ENCODE assay signal across 8 mouse cellular contexts in genomic region chr9:57520375-57521055, GRCm38 (mm10). TPM values are rescaled to one million over a fixed set of nuclear protein-coding genes. Genes with fewer than 3 reads are reported as not detected.
DNase-seq lines count a peak whose midpoint lies in the region; ATAC-seq lines count a peak whose summit lies in the region.

No protein-coding gene starts in this region.

- peaks cover 11% of the 10 kb centered on the region for H3K4me1 ChIP-seq in lung, embryonic 16.5 days (replicated peaks; ENCODE audit: control insufficient read depth, insufficient read depth, low read length)
- no peaks in the 10 kb centered on the region for H3K4me1 ChIP-seq in embryonic facial prominence, embryonic 11.5 days (ENCODE audit: control insufficient read depth, insufficient read depth, low read length)
- H3K4me1 ChIP-seq in neural tube, embryonic 15.5 days = peaks cover 39% of the 10 kb centered on the region

- whole genome bisulfite sequencing in lung, embryonic 16.5 days = 19% methylated on average over 16 of the region's 16 CpGs
- 27% methylated on average over 16 of the region's 16 CpGs for WGBS in embryonic facial prominence, embryonic 11.5 days
- WGBS in neural tube, embryonic 15.5 days = 25% methylated on average over 16 of the region's 16 CpGs

- no peaks in the 10 kb centered on the region for H3K9me3 ChIP-seq in lung, embryonic 16.5 days (ENCODE audit: control insufficient read depth, low read length)
- H3K9me3 ChIP-seq in embryonic facial prominence, embryonic 11.5 days (replicated peaks; ENCODE audit: control insufficient read depth, low read length) = no peaks in the 10 kb centered on the region
- no peaks in the 10 kb centered on the region for H3K9me3 ChIP-seq in neural tube, embryonic 15.5 days (replicated peaks)

- H3K27me3 ChIP-seq in lung, embryonic 16.5 days (ENCODE audit: control insufficient read depth, insufficient read depth, low read depth, low read length) = no peaks in the 10 kb centered on the region
- no peaks in the 10 kb centered on the region for H3K27me3 ChIP-seq in embryonic facial prominence, embryonic 11.5 days (ENCODE audit: control insufficient read depth, insufficient read depth, low read length)
- no peaks in the 10 kb centered on the region for H3K27me3 ChIP-seq in neural tube, embryonic 15.5 days (replicated peaks)

- ATAC-seq in lung, embryonic 16.5 days (ENCODE audit: low read depth) = peak; percentile 70
- ATAC-seq in embryonic facial prominence, embryonic 11.5 days (replicated peaks; ENCODE audit: insufficient number of reproducible peaks, low FRiP score, low TSS enrichment, low read depth) = no peak
- peak; percentile 49 for ATAC-seq in neural tube, embryonic 15.5 days (ENCODE audit: low FRiP score)

- H3K36me3 ChIP-seq in lung, embryonic 16.5 days (ENCODE audit: control insufficient read depth, insufficient read depth, low read length) = no peaks in the 10 kb centered on the region
- no peaks in the 10 kb centered on the region for H3K36me3 ChIP-seq in embryonic facial prominence, embryonic 11.5 days (replicated peaks; ENCODE audit: control insufficient read depth, insufficient read depth, low read depth, low read length)
- H3K36me3 ChIP-seq in neural tube, embryonic 15.5 days = no peaks in the 10 kb centered on the region

- H3K27ac ChIP-seq in lung, embryonic 16.5 days (ENCODE audit: low read length) = peak overlapping the region; percentile 61
- H3K27ac ChIP-seq in embryonic facial prominence, embryonic 11.5 days (replicated peaks; ENCODE audit: low read depth, low read length) = no peak overlapping the region
- peak overlapping the region; percentile 94 for H3K27ac ChIP-seq in neural tube, embryonic 15.5 days (replicated peaks)

- H3K4me3 ChIP-seq in lung, embryonic 16.5 days (ENCODE audit: low read length) = peak overlapping the region; percentile 93
- H3K4me3 ChIP-seq in embryonic facial prominence, embryonic 11.5 days (ENCODE audit: low read depth, low read length) = peak overlapping the region; percentile 97
- peak overlapping the region; percentile 95 for H3K4me3 ChIP-seq in neural tube, embryonic 15.5 days (replicated peaks)

- H3K9ac ChIP-seq in lung, embryonic 16.5 days (ENCODE audit: low read length) = peak overlapping the region; percentile 69
- H3K9ac ChIP-seq in embryonic facial prominence, embryonic 11.5 days (replicated peaks; ENCODE audit: low read length) = peak overlapping the region; percentile 94
- peak overlapping the region; percentile 62 for H3K9ac ChIP-seq in neural tube, embryonic 15.5 days (replicated peaks)

- DNase-seq in lung, adult 18-20 months = no peak
- no peak for DNase-seq in embryonic facial prominence, embryonic 11.5 days (ENCODE audit: low spot score)
- DNase-seq in kidney, adult 9 months = peak; percentile 77
- DNase-seq in cerebellum, postnatal 4 days (ENCODE audit: low spot score in 2 of 2) = no peak
- DNase-seq in retina, embryonic 14.5 days (ENCODE audit: low spot score) = no peak
- DNase-seq in urinary bladder, postnatal 10 days (ENCODE audit: low spot score) = no peak

- peak overlapping the region; percentile 73 for H3K4me2 ChIP-seq in lung, embryonic 16.5 days (ENCODE audit: low read depth, low read length)
- peak overlapping the region; percentile 27 for H3K4me2 ChIP-seq in embryonic facial prominence, embryonic 11.5 days (ENCODE audit: low read depth, low read length)
- H3K4me2 ChIP-seq in neural tube, embryonic 15.5 days = peak overlapping the region; percentile 75

RNA-seq across cellular contexts. Expression of gene Cox5a, which starts 0.6 kb away (rescaled TPM):
- 448 and 496 TPM in 2 replicates for polyA plus RNA-seq in lung, embryonic 16.5 days (2015; fragmentation: Nextera tagmentation; extraction: Ambion mirVana)
- polyA plus RNA-seq in embryonic facial prominence, embryonic 11.5 days (2014; fragmentation: Nextera tagmentation; extraction: Ambion mirVana) = 585 and 615 TPM in 2 replicates
- polyA plus RNA-seq in neural tube, embryonic 15.5 days (2015; fragmentation: Nextera tagmentation; extraction: Ambion mirVana) = 949 and 1,085 TPM in 2 replicates

RNA-seq across cellular contexts. Expression of gene Rpp25, which starts 16.7 kb away (rescaled TPM):
- 2.1 TPM in 2 replicates for polyA plus RNA-seq in lung, embryonic 16.5 days (2015; fragmentation: Nextera tagmentation; extraction: Ambion mirVana)
- polyA plus RNA-seq in embryonic facial prominence, embryonic 11.5 days (2014; fragmentation: Nextera tagmentation; extraction: Ambion mirVana) = 0.91 and 2.1 TPM in 2 replicates
- polyA plus RNA-seq in neural tube, embryonic 15.5 days (2015; fragmentation: Nextera tagmentation; extraction: Ambion mirVana) = 17.4 and 23.5 TPM in 2 replicates

RNA-seq across cellular contexts. Expression of gene Fam219b, which starts 16.8 kb away (rescaled TPM):
- polyA plus RNA-seq in lung, embryonic 16.5 days (2015; fragmentation: Nextera tagmentation; extraction: Ambion mirVana) = 18.3 and 19.0 TPM in 2 replicates
- polyA plus RNA-seq in embryonic facial prominence, embryonic 11.5 days (2014; fragmentation: Nextera tagmentation; extraction: Ambion mirVana) = 15.3 and 15.8 TPM in 2 replicates
- 22.3 and 23.8 TPM in 2 replicates for polyA plus RNA-seq in neural tube, embryonic 15.5 days (2015; fragmentation: Nextera tagmentation; extraction: Ambion mirVana)

RNA-seq across cellular contexts. Expression of gene Mpi, which starts 32.0 kb away (rescaled TPM):
- 38.6 and 40.9 TPM in 2 replicates for polyA plus RNA-seq in lung, embryonic 16.5 days (2015; fragmentation: Nextera tagmentation; extraction: Ambion mirVana)
- 41.5 and 42.9 TPM in 2 replicates for polyA plus RNA-seq in embryonic facial prominence, embryonic 11.5 days (2014; fragmentation: Nextera tagmentation; extraction: Ambion mirVana)
- polyA plus RNA-seq in neural tube, embryonic 15.5 days (2015; fragmentation: Nextera tagmentation; extraction: Ambion mirVana) = 75.8 and 81.7 TPM in 2 replicates

RNA-seq across cellular contexts. Expression of gene Scamp2, which starts 40.2 kb away (rescaled TPM):
- 66.9 and 70.3 TPM in 2 replicates for polyA plus RNA-seq in lung, embryonic 16.5 days (2015; fragmentation: Nextera tagmentation; extraction: Ambion mirVana)
- polyA plus RNA-seq in embryonic facial prominence, embryonic 11.5 days (2014; fragmentation: Nextera tagmentation; extraction: Ambion mirVana) = 49.9 and 50.2 TPM in 2 replicates
- 43.5 and 48.5 TPM in 2 replicates for polyA plus RNA-seq in neural tube, embryonic 15.5 days (2015; fragmentation: Nextera tagmentation; extraction: Ambion mirVana)
